Mouse (Mus musculus): ENCODE results near the gene Ntn3.

GRCm38 (mm10) chr17:24204846-24205245 lies 4.5 kb downstream of the Ntn3 start:
- no peak for TF ChIP-seq CTCF (IDR thresholded peaks at IDR 0.05; ENCODE audit: borderline replicate concordance, insufficient read depth, low read depth, low read length)
- TF ChIP-seq POLR2A (IDR thresholded peaks at IDR 0.05; ENCODE audit: borderline replicate concordance, insufficient read depth, low read length), result no peak

All from cerebellum, adult 2 months (tissue).